Mouse (Mus musculus): Measurements from ENCODE around the gene Nfil3. TPM values are rescaled to one million over a fixed set of nuclear protein-coding genes. Genes with fewer than 3 reads are reported as not detected.

Nfil3 gene
- total and polyA plus RNA-seq, 3 experiments = 0.35 to 0.93 TPM; not detected in 1

- TF ChIP-seq KAT2A (conservative IDR thresholded peaks at IDR 0.05; ENCODE audit: low read depth, low read length) (no peak), MAZ (IDR thresholded peaks at IDR 0.05; ENCODE audit: low read depth, low read length) (no peak)
- DNase-seq (ENCODE audit: low read depth, low spot score) = no peak
- Histone ChIP-seq H3K27me3 (ENCODE audit: control insufficient read depth in 1 of 2, insufficient read depth in 2 of 2, low read length in 2 of 2) (no peaks in the 10 kb centered on the region), H3K27ac (ENCODE audit: control insufficient read depth, low read depth, low read length) (no peak overlapping the region), H3K36me3 (ENCODE audit: control insufficient read depth in 1 of 2, insufficient read depth in 2 of 2, low read length in 2 of 2) (no peaks in the 10 kb centered on the region), H3K9me3 (replicated peaks; ENCODE audit: insufficient read depth, low read length) (no peaks in the 10 kb centered on the region), H3K4me3 (ENCODE audit: control insufficient read depth in 1 of 2, insufficient read depth in 1 of 2, low read depth in 2 of 2, low read length in 2 of 2) (no peak overlapping the region), H3K79me2 (ENCODE audit: control insufficient read depth, insufficient read depth, low read length, poor library complexity) (no peaks in the 10 kb centered on the region), H3K4me1 (ENCODE audit: control insufficient read depth in 1 of 2, insufficient read depth in 2 of 2, low read length in 2 of 2) (no peaks in the 10 kb centered on the region; a peak in 1 of 4 replicates), H3K9ac (ENCODE audit: control insufficient read depth, low read depth, low read length, poor library complexity, severe bottlenecking) (no peak overlapping the region)
These were observed 8.2 kb downstream of the Nfil3 start for GRCm38 (mm10) chr13:52972626-52973025.

GRCm38 (mm10) chr13:52970876-52971275 is 10.0 kb downstream of the Nfil3 start:
- Histone ChIP-seq H3K36me3 (ENCODE audit: control insufficient read depth in 1 of 2, insufficient read depth in 2 of 2, low read length in 2 of 2) (no peaks in the 10 kb centered on the region), H3K9me3 (replicated peaks; ENCODE audit: insufficient read depth, low read length) (no peaks in the 10 kb centered on the region), H3K27me3 (ENCODE audit: control insufficient read depth in 1 of 2, insufficient read depth in 2 of 2, low read length in 2 of 2) (no peaks in the 10 kb centered on the region), H3K27ac (ENCODE audit: control insufficient read depth, low read depth, low read length) (no peak overlapping the region), H3K4me3 (ENCODE audit: control insufficient read depth in 1 of 2, insufficient read depth in 1 of 2, low read depth in 2 of 2, low read length in 2 of 2) (no peak overlapping the region), H3K79me2 (ENCODE audit: control insufficient read depth, insufficient read depth, low read length, poor library complexity) (no peaks in the 10 kb centered on the region), H3K4me1 (ENCODE audit: control insufficient read depth in 1 of 2, insufficient read depth in 2 of 2, low read length in 2 of 2) (no peaks in the 10 kb centered on the region), H3K9ac (ENCODE audit: control insufficient read depth, low read depth, low read length, poor library complexity, severe bottlenecking) (no peak overlapping the region)
- DNase-seq (ENCODE audit: low read depth, low spot score) = no peak
- TF ChIP-seq TBP (IDR thresholded peaks at IDR 0.05; ENCODE audit: low read depth, low read length) (no peak), CHD1 (IDR thresholded peaks at IDR 0.05; ENCODE audit: low read depth, low read length) (no peak), RAD21 (IDR thresholded peaks at IDR 0.05; ENCODE audit: low read depth, low read length) (no peak), MYB (IDR thresholded peaks at IDR 0.05; ENCODE audit: low read depth, low read length) (no peak), KAT2A (conservative IDR thresholded peaks at IDR 0.05; ENCODE audit: low read depth, low read length) (no peak), MEF2A (IDR thresholded peaks at IDR 0.05; ENCODE audit: extremely low read depth, insufficient replicate concordance, low read depth, low read length, poor library complexity, severe bottlenecking) (no peak), POLR2A (IDR thresholded peaks at IDR 0.05; ENCODE audit: control insufficient read depth in 1 of 2, insufficient read depth in 1 of 2, low read depth in 1 of 2, low read length in 2 of 2, poor library complexity in 1 of 2) (no peak), NELFE (IDR thresholded peaks at IDR 0.05; ENCODE audit: low read depth, low read length) (no peak), EP300 (IDR thresholded peaks at IDR 0.05; ENCODE audit: low read depth in 1 of 2, low read length in 2 of 2) (no peak), ELF1 (IDR thresholded peaks at IDR 0.05; ENCODE audit: low read depth, low read length) (no peak), JUND (IDR thresholded peaks at IDR 0.05; ENCODE audit: low read depth, low read length) (no peak), ZNF384 (IDR thresholded peaks at IDR 0.05; ENCODE audit: low read depth, low read length) (no peak)

- TF ChIP-seq MAX (IDR thresholded peaks at IDR 0.05; ENCODE audit: low read length) (no peak), TCF12 (IDR thresholded peaks at IDR 0.05; ENCODE audit: low read depth, low read length) (no peak), USF1 (IDR thresholded peaks at IDR 0.05; ENCODE audit: low read depth, low read length) (no peak), POLR2AphosphoS2 (IDR thresholded peaks at IDR 0.05; ENCODE audit: low read length) (no peak), NELFE (IDR thresholded peaks at IDR 0.05; ENCODE audit: low read depth, low read length) (no peak), SIN3A (IDR thresholded peaks at IDR 0.05; ENCODE audit: low read length) (no peak), SMC3 (IDR thresholded peaks at IDR 0.05; ENCODE audit: low read depth, low read length) (no peak), ZMIZ1 (IDR thresholded peaks at IDR 0.05; ENCODE audit: low read depth, low read length) (no peak), NRF1 (IDR thresholded peaks at IDR 0.05; ENCODE audit: insufficient read depth, low read depth, low read length, poor library complexity, severe bottlenecking) (no peak), ZNF384 (IDR thresholded peaks at IDR 0.05; ENCODE audit: low read depth, low read length) (no peak)
- no peak for DNase-seq (ENCODE audit: low read depth, low spot score)
- H3K79me2 ChIP-seq (ENCODE audit: control insufficient read depth, insufficient read depth, low read length, poor library complexity) = no peaks in the 10 kb centered on the region
- no peak overlapping the region for H3K4me3 ChIP-seq (ENCODE audit: control insufficient read depth in 1 of 2, insufficient read depth in 1 of 2, low read depth in 2 of 2, low read length in 2 of 2)
- no peak overlapping the region for H3K9ac ChIP-seq (ENCODE audit: control insufficient read depth, low read depth, low read length, poor library complexity, severe bottlenecking)
- no peak overlapping the region for H3K27ac ChIP-seq (ENCODE audit: control insufficient read depth, low read depth, low read length)
- no peaks in the 10 kb centered on the region for H3K9me3 ChIP-seq (replicated peaks; ENCODE audit: insufficient read depth, low read length)
- no peaks in the 10 kb centered on the region for H3K27me3 ChIP-seq (ENCODE audit: control insufficient read depth in 1 of 2, insufficient read depth in 2 of 2, low read length in 2 of 2)
- no peaks in the 10 kb centered on the region for H3K36me3 ChIP-seq (ENCODE audit: control insufficient read depth in 1 of 2, insufficient read depth in 2 of 2, low read length in 2 of 2)
- H3K4me1 ChIP-seq (ENCODE audit: control insufficient read depth in 1 of 2, insufficient read depth in 2 of 2, low read length in 2 of 2) = no peaks in the 10 kb centered on the region
These were observed 18.0 kb downstream of the Nfil3 start for GRCm38 (mm10) chr13:52962922-52963321.
